Mouse (Mus musculus) frontal cortex, postnatal 36 days (tissue): ENCODE measurements around the gene Setd2.

ENCODE experiments used
- DNase-seq, 2 experiments: peaks; one replicate each; pipeline ENCODE4 v3.0.0; 2022; ENCODE audit warnings: low spot score in 2 of 2

Gene Setd2

GRCm38 (mm10) chr9:110532538-110533291, at the start of gene Setd2:
Gene Setd2 (plus strand): TSS chr9:110532597.
- peak; percentile 63 to 71 for DNase-seq

GRCm38 (mm10) chr9:110488841-110489240, 43.6 kb upstream of the Setd2 start:
- DNase-seq = no peak

- DNase-seq = no peak
Observed at GRCm38 (mm10) chr9:110490913-110491312, 41.5 kb upstream of the Setd2 start.

- DNase-seq = no peak
Observed at GRCm38 (mm10) chr9:110525737-110526136, 6.7 kb upstream of the Setd2 start.

GRCm38 (mm10) chr9:110529002-110529737, 3.2 kb upstream of the Setd2 start:
- DNase-seq = no peak

GRCm38 (mm10) chr9:110530650-110531049, 1.7 kb upstream of the Setd2 start:
- no peak for DNase-seq

GRCm38 (mm10) chr9:110531151-110531791, 1.1 kb upstream of the Setd2 start:
- DNase-seq = no peak

- DNase-seq = peak; percentile 91 to 92
Observed at GRCm38 (mm10) chr9:110531914-110532489, 395 bp upstream of the Setd2 start.

GRCm38 (mm10) chr9:110533645-110534044, 1.2 kb downstream of the Setd2 start:
- no peak for DNase-seq

GRCm38 (mm10) chr9:110535114-110535513, 2.7 kb downstream of the Setd2 start:
- no peak for DNase-seq

GRCm38 (mm10) chr9:110536636-110537035, 4.2 kb downstream of the Setd2 start:
- no peak for DNase-seq

GRCm38 (mm10) chr9:110538511-110538910, 6.1 kb downstream of the Setd2 start:
- DNase-seq = peak in 1 of 2 experiments; percentile 41

GRCm38 (mm10) chr9:110541988-110542387, 9.6 kb downstream of the Setd2 start:
- no peak for DNase-seq

- DNase-seq = no peak
Observed at GRCm38 (mm10) chr9:110548261-110548660, 15.9 kb downstream of the Setd2 start.

GRCm38 (mm10) chr9:110568309-110568708, 35.9 kb downstream of the Setd2 start:
- no peak for DNase-seq

GRCm38 (mm10) chr9:110582161-110582560, 49.8 kb downstream of the Setd2 start:
- DNase-seq = no peak

- no peak for DNase-seq
Observed at GRCm38 (mm10) chr9:110583521-110583920, 51.1 kb downstream of the Setd2 start.

- no peak for DNase-seq
Observed at GRCm38 (mm10) chr9:110611471-110611870, 79.1 kb downstream of the Setd2 start.

GRCm38 (mm10) chr9:110617081-110617480, 84.7 kb downstream of the Setd2 start:
- DNase-seq = no peak

- no peak for DNase-seq
Observed at GRCm38 (mm10) chr9:110620180-110620579, 87.8 kb downstream of the Setd2 start.

GRCm38 (mm10) chr9:110620685-110621084, 88.3 kb downstream of the Setd2 start:
- no peak for DNase-seq

- no peak for DNase-seq
Observed at GRCm38 (mm10) chr9:110622621-110623219, 90.3 kb downstream of the Setd2 start.
